Mouse (Mus musculus): Measurements from ENCODE around the gene Gpr179.

- TF ChIP-seq CTCF (IDR thresholded peaks at IDR 0.05; ENCODE audit: extremely low read depth, insufficient read depth, low read length) (no peak), POLR2A (IDR thresholded peaks at IDR 0.05; ENCODE audit: extremely low read depth, insufficient read depth, low read length) (no peak)
These were observed 4.6 kb downstream of the Gpr179 start for GRCm38 (mm10) chr11:97347291-97347690.
